Mouse (Mus musculus) kidney, adult 2 months (tissue): Measurements from ENCODE around the gene Prps1l1.

Experiments
- CTCF ChIP-seq: fragments of 200-500 bp; conservative IDR thresholded peaks from 2 replicates; pipeline ENCODE4 v1.5.1; 2011; ENCODE audit warnings: low read depth, mild to moderate bottlenecking, control low read depth, low read length, moderate library complexity, mixed read lengths; ENCODE audit not compliant: insufficient read depth, insufficient read length
- POLR2A ChIP-seq: fragments of 200-500 bp; IDR thresholded peaks from one replicate; pipeline ENCODE4 v1.6.1; 2011; ENCODE audit warnings: low read depth, low read length, control low read depth

DNA sequence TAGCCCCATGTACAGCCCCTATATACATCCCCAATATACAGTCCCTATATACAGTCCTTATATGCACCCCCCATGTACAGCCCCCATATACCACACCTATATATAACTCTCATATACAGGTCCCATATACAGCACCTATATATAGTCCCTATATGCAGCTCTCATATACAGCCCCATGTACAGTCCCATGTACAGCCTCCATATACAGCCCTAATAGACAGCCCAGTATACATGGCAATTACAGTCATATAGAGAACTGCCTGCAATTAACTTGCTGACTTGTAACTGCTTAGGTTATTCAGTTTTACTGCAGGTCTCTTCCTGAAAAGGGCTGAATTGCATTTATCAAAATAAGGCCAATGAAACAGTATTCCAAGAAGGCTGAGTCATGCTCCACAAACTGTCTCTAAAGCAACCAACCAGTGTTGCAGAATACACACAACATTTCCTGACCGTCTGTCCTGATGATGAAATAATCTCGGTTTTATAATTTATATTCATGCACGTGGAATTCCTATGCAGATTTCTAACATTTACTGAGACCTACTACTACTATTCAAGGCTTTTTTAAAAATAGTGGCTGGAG is 13.1 kb downstream of the Prps1l1 start:
- no peak for TF ChIP-seq CTCF
- TF ChIP-seq POLR2A, result no peak
